Mouse (Mus musculus) kidney, embryonic 15.5 days (tissue): ENCODE measurements around the gene Sapcd1. TPM values are rescaled to one million over a fixed set of nuclear protein-coding genes. Genes with fewer than 3 reads are reported as not detected.
A peak's percentile ranks its signal among the peaks of the same experiment; 100 is the strongest.

Experiments used
- ATAC-seq: fragments of 200-750 bp; cut with Nextera tagmentation; replicated peaks from 2 replicates; pipeline ENCODE4 v1.8.0; 2017; ENCODE audit warnings: moderate TSS enrichment; ENCODE audit not compliant: low FRiP score
- H3K27ac ChIP-seq: fragments of 300-500 bp; sonication (generic); 2 replicates; pipeline ENCODE4 v1.5.1; 2015; ENCODE audit warnings: mild to moderate bottlenecking, inconsistent platforms
- H3K27me3 ChIP-seq: fragments of 300-500 bp; sonication (generic); 2 replicates; pipeline ENCODE4 v1.6.1; 2015; ENCODE audit warnings: inconsistent platforms
- H3K36me3 ChIP-seq: fragments of 300-500 bp; sonication (generic); 2 replicates; pipeline ENCODE4 v1.6.1; 2015; ENCODE audit warnings: inconsistent platforms
- H3K4me1 ChIP-seq: fragments of 300-500 bp; sonication (generic); 2 replicates; pipeline ENCODE4 v1.6.1; 2015; ENCODE audit warnings: inconsistent platforms
- H3K4me2 ChIP-seq: fragments of 300-500 bp; sonication (generic); 2 replicates; pipeline ENCODE4 v1.6.1; 2015; ENCODE audit warnings: moderate library complexity, mild to moderate bottlenecking, inconsistent platforms
- H3K4me3 ChIP-seq: fragments of 300-500 bp; sonication (generic); replicated peaks from 2 replicates; pipeline ENCODE4 v1.5.1; 2015; ENCODE audit warnings: mild to moderate bottlenecking, inconsistent platforms
- H3K9ac ChIP-seq: fragments of 300-500 bp; sonication (generic); 2 replicates; pipeline ENCODE4 v1.6.1; 2015; ENCODE audit warnings: mild to moderate bottlenecking, inconsistent platforms
- H3K9me3 ChIP-seq: fragments of 300-500 bp; sonication (generic); replicated peaks from 2 replicates; pipeline ENCODE4 v1.6.1; 2016; ENCODE audit warnings: inconsistent platforms
- WGBS: fragments of 180-500 bp; shearing (Covaris S2); methylation state at CpG from one replicate; pipeline ENCODE4 v1.1.7; 2015; ENCODE audit warnings: mixed read lengths; 5-methylcytosine and 5-hydroxymethylcytosine counted together
- polyA plus RNA-seq: library from polyadenylated mRNA; unstranded; fragments of >200 nt; fragmentation: Nextera tagmentation; extraction: Ambion mirVana; gene quantifications from 2 replicates; pipeline ENCODE4 v1.2.1, GENCODE M21; 2015

Sapcd1 gene
- polyA plus RNA-seq, 1 experiment from 2014 or later = 6.8 TPM

GRCm38 (mm10) chr17:35050126-35050750 lies 22.4 kb upstream of the Sapcd1 start:
- Histone ChIP-seq H3K27ac (peak overlapping the region; percentile 100), H3K4me3 (peak overlapping the region; percentile 66), H3K9ac (peak overlapping the region; percentile 83), H3K36me3 (peaks cover 31% of the 10 kb centered on the region), H3K27me3 (no peaks in the 10 kb centered on the region), H3K4me1 (peaks cover 67% of the 10 kb centered on the region), H3K4me2 (peak overlapping the region; percentile 88), H3K9me3 (no peaks in the 10 kb centered on the region)
- ATAC-seq = peak; percentile 20
- under 1% methylated on average over 27 of the region's 27 CpGs for WGBS

- Histone ChIP-seq H3K9ac (peak within 1 kb of the TSS; percentile 83), H3K27me3 (no peaks in the 10 kb centered on the region), H3K27ac (peak within 1 kb of the TSS; percentile 100), H3K36me3 (peaks cover 25% of the 10 kb centered on the region), H3K4me3 (peak within 1 kb of the TSS; percentile 66), H3K9me3 (no peaks in the 10 kb centered on the region), H3K4me2 (peak within 1 kb of the TSS; percentile 88), H3K4me1 (peaks cover 73% of the 10 kb centered on the region)
- WGBS = 4% methylated on average over 11 of the region's 11 CpGs
- peak; percentile 31 for ATAC-seq
Measured at GRCm38 (mm10) chr17:35049561-35050016, 21.8 kb upstream of the Sapcd1 start, which contains the start of gene Clic1. Clic1 (plus strand) TSS chr17:35049966.

DNA sequence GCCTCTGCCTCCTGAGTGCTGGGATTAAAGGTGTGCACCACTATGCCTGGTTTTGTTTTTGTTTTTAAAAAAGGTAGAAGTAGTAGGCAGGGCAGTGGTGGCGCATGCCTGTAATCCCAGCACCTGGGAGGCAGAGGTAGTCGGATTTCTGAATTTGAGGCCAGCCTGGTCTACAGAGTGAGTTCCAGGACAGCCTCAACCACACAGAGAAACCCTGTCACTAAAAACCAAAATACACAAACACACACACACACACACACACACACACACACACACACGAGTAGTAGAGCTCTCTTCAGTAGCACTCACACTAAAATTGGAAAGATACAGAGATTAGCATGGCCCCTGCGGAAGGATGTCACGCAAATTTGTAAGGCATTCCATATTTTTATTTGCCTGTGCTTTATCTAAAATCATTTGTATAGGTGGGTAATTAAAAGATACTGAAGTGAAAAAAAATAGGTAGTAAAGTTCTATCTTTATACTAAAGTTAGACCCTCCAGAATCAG lies 21.2 kb upstream of the Sapcd1 start:
- ATAC-seq = no peak
- H3K27ac ChIP-seq = peak overlapping the region; percentile 100
- peak overlapping the region; percentile 66 for H3K4me3 ChIP-seq
- peaks cover 74% of the 10 kb centered on the region for H3K4me1 ChIP-seq
- no peaks in the 10 kb centered on the region for H3K27me3 ChIP-seq
- 71% methylated on average over 5 of the region's 5 CpGs for WGBS
- H3K9ac ChIP-seq = 0 out of 2 replicates have a peak overlapping the region, but pooled peaks have one; percentile 83
- peaks cover 19% of the 10 kb centered on the region for H3K36me3 ChIP-seq
- H3K4me2 ChIP-seq = peak overlapping the region; percentile 88
- H3K9me3 ChIP-seq = no peaks in the 10 kb centered on the region

- no peak for ATAC-seq
- Histone ChIP-seq H3K4me2 (peak overlapping the region; percentile 99), H3K27me3 (no peaks in the 10 kb centered on the region), H3K9me3 (no peaks in the 10 kb centered on the region), H3K27ac (peak overlapping the region; percentile 100), H3K9ac (no peak overlapping the region), H3K4me1 (peaks cover 70% of the 10 kb centered on the region), H3K36me3 (peaks cover 12% of the 10 kb centered on the region), H3K4me3 (peak overlapping the region; percentile 69)
- WGBS = 36% methylated on average over 11 of the region's 11 CpGs
Measured at GRCm38 (mm10) chr17:35048149-35048931, 20.5 kb upstream of the Sapcd1 start.

- Histone ChIP-seq H3K9ac (no peak overlapping the region), H3K27me3 (no peaks in the 10 kb centered on the region), H3K4me3 (peak overlapping the region; percentile 69), H3K4me2 (peak overlapping the region; percentile 99), H3K4me1 (peaks cover 64% of the 10 kb centered on the region), H3K9me3 (no peaks in the 10 kb centered on the region), H3K36me3 (peaks cover 6% of the 10 kb centered on the region), H3K27ac (peak overlapping the region; percentile 100)
- no peak for ATAC-seq
- WGBS = 41% methylated on average over 1 of the region's 1 CpGs
Measured at GRCm38 (mm10) chr17:35047688-35048087, 19.9 kb upstream of the Sapcd1 start.

- WGBS = 2% methylated on average over 33 of the region's 33 CpGs
- Histone ChIP-seq H3K9ac (peak within 1 kb of the TSS; percentile 93), H3K27ac (peak within 1 kb of the TSS; percentile 100), H3K4me1 (peaks cover 56% of the 10 kb centered on the region), H3K27me3 (no peaks in the 10 kb centered on the region), H3K9me3 (no peaks in the 10 kb centered on the region), H3K36me3 (no peaks in the 10 kb centered on the region), H3K4me3 (peak within 1 kb of the TSS; percentile 69), H3K4me2 (peak within 1 kb of the TSS; percentile 99)
- peak; percentile 94 for ATAC-seq
Measured at GRCm38 (mm10) chr17:35046681-35047455, 19.1 kb upstream of the Sapcd1 start, which contains the start of gene Msh5. Msh5 (minus strand) TSS chr17:35046745.

- WGBS = 4% methylated on average over 48 of the region's 48 CpGs
- H3K36me3 ChIP-seq = no peaks in the 10 kb centered on the region
- H3K9me3 ChIP-seq = no peaks in the 10 kb centered on the region
- H3K4me1 ChIP-seq = peaks cover 52% of the 10 kb centered on the region
- H3K27me3 ChIP-seq = no peaks in the 10 kb centered on the region
- peak overlapping the region; percentile 93 for H3K9ac ChIP-seq
- peak overlapping the region; percentile 69 for H3K4me3 ChIP-seq
- ATAC-seq = no peak; the same call in none of the 2 replicates
- H3K4me2 ChIP-seq = peak overlapping the region; percentile 99
- peak overlapping the region; percentile 95 for H3K27ac ChIP-seq
Measured at GRCm38 (mm10) chr17:35045807-35046680, 18.2 kb upstream of the Sapcd1 start.

DNA sequence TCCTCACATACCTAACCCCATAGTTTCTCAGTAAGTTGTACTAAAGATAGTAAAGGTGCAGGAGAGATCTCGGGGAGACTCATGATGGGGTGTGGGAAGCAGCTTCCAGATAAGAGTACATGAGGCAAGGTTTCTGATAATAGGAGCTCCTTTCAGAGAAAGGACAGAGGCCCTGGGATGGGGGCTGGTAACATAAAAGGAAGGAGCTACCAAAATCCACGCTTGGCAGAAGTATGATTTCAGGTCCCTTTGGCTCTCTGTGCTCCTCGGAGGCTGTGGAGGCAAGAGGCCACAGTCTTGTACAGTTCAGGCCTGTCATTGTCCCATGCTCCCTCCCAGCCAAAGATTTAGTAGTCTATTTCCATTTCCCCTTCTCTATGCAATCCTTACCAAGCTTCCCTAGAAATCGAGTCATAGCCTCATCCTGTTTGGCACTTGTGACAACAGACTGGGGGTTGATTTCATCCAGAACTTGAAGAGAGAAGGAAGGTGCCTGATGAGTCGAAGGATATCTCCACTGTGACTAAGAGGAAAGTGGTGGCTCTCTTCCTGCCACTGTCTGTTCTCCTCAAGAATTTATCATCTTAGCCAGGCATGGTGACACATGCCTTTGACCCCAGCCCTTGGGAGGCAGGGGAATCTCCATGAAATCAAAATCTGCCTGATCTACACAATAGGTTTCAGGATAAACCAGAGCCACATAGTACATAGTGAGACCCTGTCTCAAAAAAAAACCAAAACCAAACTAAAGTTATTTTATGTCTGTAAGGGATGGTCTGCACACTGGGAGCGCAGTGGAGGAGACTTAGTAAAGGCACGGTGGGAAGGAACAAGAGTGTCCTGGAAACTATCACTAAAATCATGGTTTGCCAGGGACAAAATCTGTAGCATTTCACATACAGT lies 17.3 kb upstream of the Sapcd1 start:
- H3K27me3 ChIP-seq = no peaks in the 10 kb centered on the region
- H3K4me3 ChIP-seq = peak overlapping the region; percentile 69
- no peaks in the 10 kb centered on the region for H3K36me3 ChIP-seq
- no peaks in the 10 kb centered on the region for H3K9me3 ChIP-seq
- peak overlapping the region; percentile 95 for H3K27ac ChIP-seq
- ATAC-seq = no peak
- peaks cover 52% of the 10 kb centered on the region for H3K4me1 ChIP-seq
- peak overlapping the region; percentile 93; the same call in 1 of the 2 replicates for H3K9ac ChIP-seq
- H3K4me2 ChIP-seq = peak overlapping the region; percentile 99
- WGBS = 68% methylated on average over 7 of the region's 7 CpGs

DNA sequence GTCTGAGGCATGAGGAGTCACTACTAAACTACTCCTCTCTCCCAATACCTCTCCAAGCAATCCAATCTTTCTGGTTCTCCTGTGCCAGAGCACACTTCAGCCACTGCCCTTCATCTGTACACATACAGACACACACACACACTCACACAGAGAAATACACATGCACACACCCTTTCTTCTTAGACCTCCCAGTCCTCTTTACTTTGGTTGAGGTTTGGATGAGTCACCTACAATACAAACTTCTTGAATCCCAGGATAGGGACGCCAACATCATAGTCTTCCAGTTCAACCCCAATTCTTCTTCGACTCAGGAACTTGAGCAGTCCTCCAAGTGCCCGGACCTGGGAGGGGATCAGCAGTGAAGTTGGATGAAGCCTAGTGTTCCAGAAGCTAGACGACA lies 16.0 kb upstream of the Sapcd1 start:
- H3K36me3 ChIP-seq = no peaks in the 10 kb centered on the region
- peak overlapping the region; percentile 95 for H3K27ac ChIP-seq
- WGBS = 80% methylated on average over 4 of the region's 4 CpGs
- H3K4me3 ChIP-seq = no peak overlapping the region
- ATAC-seq = no peak
- H3K27me3 ChIP-seq = no peaks in the 10 kb centered on the region
- no peak overlapping the region for H3K4me2 ChIP-seq
- H3K4me1 ChIP-seq = peaks cover 39% of the 10 kb centered on the region
- H3K9ac ChIP-seq = no peak overlapping the region
- no peaks in the 10 kb centered on the region for H3K9me3 ChIP-seq

- no peak overlapping the region for H3K9ac ChIP-seq
- no peak for ATAC-seq
- H3K4me2 ChIP-seq = no peak overlapping the region
- no peak overlapping the region for H3K27ac ChIP-seq
- no peaks in the 10 kb centered on the region for H3K36me3 ChIP-seq
- H3K27me3 ChIP-seq = no peaks in the 10 kb centered on the region
- WGBS = 81% methylated on average over 11 of the region's 11 CpGs
- no peaks in the 10 kb centered on the region for H3K9me3 ChIP-seq
- H3K4me3 ChIP-seq = no peak overlapping the region
- H3K4me1 ChIP-seq = no peaks in the 10 kb centered on the region
Measured at GRCm38 (mm10) chr17:35039121-35039873, 11.5 kb upstream of the Sapcd1 start.
